Mouse (Mus musculus): Measurements from ENCODE around the gene Picalm.

- TF ChIP-seq POLR2A (IDR thresholded peaks at IDR 0.05; ENCODE audit: insufficient read length, low read depth) (no peak), POLR2AphosphoS2 (IDR thresholded peaks at IDR 0.05; ENCODE audit: insufficient read length, low read depth) (no peak), MAX (IDR thresholded peaks at IDR 0.05; ENCODE audit: low read depth) (no peak), MYOD1 (IDR thresholded peaks at IDR 0.05; ENCODE audit: control insufficient read depth in 1 of 3, insufficient read length in 2 of 3, low read depth in 2 of 3) (no peak), TCF12 (IDR thresholded peaks at IDR 0.05; ENCODE audit: insufficient read depth, poor library complexity, severe bottlenecking) (no peak), MYOG (IDR thresholded peaks at IDR 0.05; ENCODE audit: control insufficient read depth in 1 of 3, insufficient read depth in 1 of 3, insufficient read length in 2 of 3, low read depth in 2 of 3) (no peak), E2F4 (IDR thresholded peaks at IDR 0.05; ENCODE audit: insufficient read depth) (no peak), USF1 (IDR thresholded peaks at IDR 0.05; ENCODE audit: low read depth) (no peak), TCF3 (IDR thresholded peaks at IDR 0.05; ENCODE audit: insufficient read length, low read depth) (no peak), SRF (IDR thresholded peaks at IDR 0.05; ENCODE audit: control insufficient read depth, insufficient read length, low read depth) (no peak)
Observed at GRCm38 (mm10) chr7:90216511-90216910, 86.5 kb downstream of the Picalm start.
